Mouse (Mus musculus): ENCODE results near the gene Alkbh7.

Alkbh7 gene

DNA sequence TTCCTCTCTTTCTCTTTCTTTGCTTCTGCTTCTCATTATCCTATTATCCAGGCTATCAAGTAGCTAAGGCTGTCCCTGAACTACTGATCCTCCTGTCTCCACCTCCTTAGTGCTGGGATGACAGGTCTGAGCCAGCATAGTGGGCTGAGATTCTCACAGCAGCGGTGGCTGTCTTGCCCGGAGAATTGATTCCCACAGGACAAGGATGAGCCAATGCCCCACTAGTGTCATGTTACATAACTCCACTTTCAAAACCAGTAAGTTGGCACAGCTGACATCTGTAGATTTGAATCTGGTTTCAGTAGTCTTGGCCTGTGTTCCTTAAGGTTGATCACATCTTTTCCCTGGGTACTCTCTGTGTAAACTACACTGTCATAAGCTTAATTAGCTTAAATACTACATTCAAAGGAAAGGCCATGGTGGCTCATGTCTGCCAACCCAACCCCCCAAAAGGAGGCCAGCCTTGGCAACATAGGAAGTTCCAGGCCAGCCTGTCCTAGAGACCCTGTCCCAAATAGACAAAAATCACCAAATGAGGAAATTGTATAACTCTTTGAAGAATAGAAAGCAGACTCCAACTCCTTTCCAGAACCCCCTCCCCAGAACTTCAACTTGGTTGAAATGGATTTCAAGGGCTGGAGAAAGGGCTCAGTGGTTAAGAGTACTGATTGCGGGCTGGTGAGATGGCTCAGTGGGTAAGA, 10.9 kb upstream of the Alkbh7 start:
- no peak for DNase-seq (ENCODE audit: low read depth, low spot score)

DNA sequence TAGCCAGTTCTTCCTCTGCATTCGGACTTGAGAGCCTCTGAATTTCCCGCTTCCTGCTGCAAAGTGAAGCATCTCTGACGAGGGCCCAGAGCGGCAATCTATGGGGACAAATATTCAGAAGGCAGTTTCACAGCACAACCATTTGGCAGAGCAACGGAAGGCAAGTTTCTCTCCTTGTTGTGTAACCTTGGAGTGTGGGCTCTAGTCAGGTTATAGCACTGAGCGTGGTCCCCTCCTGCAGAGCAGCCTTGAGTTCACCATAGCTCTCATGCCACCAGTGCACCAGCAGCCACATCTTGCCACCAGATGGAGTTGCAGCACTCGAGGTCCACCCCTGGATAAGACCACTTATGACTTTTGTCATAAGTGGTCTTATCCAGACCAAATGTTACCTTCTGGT, 8.7 kb upstream of the Alkbh7 start:
- no peak for DNase-seq (ENCODE audit: low read depth, low spot score)

DNA sequence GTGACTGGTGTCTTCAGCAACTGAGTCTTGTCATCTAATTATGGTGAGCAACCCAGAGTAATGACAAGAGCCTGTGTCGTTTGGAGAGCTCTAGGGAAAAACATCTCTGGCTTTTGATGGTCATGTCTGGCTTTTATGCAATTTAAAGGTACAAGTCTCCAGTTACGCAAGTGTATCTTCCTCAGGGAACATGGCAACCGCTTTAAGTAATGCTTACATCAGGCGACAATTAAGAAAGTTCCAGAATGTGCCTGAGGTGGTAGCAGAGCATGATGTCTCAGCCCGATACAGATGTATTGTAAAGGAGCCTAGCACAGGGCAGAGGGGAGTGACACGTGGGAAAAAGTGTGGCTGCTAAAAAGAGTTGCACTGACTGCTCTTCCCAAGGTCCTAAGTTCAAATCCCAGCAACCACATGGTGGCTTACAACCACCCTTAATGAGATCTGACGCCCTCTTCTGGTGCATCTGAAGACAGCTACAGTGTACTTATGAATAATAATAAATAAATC, 8.2 kb upstream of the Alkbh7 start:
- no peak for DNase-seq (ENCODE audit: low read depth, low spot score)

DNA sequence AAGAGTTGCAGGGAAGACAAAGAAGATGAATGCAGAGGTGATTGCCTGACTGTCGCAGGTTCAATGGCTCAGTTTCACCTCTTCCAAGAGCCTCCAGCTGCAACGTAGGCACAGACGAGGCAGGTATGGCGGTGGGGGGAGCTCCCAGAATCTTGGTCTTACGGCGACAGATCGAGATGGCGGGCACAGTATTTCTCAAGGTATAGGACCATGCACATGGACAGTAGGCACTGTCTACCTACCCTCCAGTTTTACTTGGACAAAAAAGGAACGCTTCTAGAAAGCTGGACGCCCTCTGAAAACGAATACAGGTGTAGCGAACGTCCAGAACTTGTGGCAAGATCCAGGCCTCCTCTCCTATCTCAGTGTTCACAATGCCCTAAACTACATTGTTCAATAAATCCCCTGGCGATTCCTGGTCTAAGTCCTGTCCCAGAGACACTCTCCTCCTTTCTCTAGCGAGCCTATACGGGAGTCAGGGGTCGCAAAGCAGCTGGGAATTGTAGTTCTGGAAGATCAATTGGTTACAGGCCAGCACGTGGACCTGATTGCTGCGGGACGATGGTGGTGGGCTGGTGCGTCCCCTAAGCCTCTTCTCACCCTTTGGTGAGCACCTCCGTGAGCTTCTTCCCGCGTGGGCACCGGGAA, 7.5 kb upstream of the Alkbh7 start:
- DNase-seq (ENCODE audit: low read depth, low spot score): peak; percentile 75

DNA sequence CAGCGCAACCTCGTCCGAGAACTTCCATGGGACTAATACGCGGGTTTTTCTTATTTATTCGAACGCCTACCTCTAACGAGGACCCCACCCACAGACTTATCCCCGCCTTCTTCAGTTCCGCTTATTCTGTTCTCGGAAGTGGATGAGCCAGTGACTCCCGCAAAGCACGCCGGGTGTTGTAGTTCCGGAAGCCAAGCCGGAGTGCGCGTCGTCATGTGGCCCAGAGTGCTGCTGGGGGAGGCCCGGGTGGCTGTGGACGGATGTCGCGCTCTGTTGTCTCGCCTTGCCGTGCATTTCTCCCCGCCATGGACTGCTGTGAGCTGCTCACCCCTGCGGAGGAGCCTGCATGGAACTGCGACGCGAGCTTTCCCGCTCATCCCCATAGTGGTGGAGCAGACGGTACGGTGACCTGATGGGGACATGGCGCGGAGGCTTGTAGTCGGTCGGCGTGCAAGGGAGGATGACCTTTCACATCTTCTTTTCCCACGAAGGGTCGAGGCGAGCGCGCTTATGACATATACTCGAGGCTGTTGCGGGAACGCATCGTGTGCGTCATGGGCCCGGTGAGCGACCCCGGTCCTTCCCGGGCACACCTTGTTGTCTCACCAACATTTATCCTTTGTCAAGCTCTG, 6.9 kb upstream of the Alkbh7 start, which contains the start of gene Clpp:
Gene Clpp, plus strand, starts transcription at position 191 of the 632 bp plus-strand sequence.
- peak; percentile 90 for DNase-seq (ENCODE audit: low read depth, low spot score)

DNA sequence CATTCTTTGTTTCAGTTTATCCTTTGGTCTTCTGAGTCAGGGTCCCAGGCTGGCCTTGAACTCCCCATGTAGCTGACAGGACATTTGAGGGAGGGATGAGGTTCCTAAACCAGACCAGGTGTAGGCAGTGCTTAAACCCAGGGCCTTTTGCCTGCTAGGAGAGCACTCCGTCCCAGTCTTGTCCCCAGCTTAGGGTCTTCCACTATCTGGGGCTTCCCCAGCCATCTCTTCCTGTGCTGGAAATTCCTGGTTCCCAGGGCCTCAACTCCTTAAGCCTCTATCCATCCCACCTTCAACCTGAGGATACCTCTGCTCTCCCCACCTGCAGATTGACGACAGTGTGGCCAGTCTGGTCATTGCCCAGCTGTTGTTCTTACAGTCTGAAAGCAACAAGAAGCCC, 6.2 kb upstream of the Alkbh7 start:
- no peak for DNase-seq (ENCODE audit: low read depth, low spot score)

DNA sequence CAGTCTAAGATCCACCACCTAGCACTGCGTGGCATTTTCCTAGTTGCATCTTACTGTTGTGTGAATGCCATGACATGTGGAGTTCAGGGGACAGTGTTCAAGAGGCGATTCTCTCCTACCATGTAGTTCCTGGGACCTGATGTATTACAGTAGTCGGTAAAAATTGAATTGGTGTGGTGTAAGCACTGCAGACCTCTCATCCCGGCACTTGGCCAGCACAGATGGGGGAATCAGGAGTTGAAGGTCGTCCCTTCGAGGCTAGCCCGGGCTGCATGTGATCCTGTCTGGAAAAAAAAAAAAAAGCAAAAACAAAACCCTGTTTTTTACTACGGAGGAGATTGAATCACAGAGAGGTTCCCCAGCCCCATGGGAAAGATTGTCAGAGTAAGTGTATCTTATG, 2.1 kb upstream of the Alkbh7 start:
- no peak for DNase-seq (ENCODE audit: low read depth, low spot score)

DNA sequence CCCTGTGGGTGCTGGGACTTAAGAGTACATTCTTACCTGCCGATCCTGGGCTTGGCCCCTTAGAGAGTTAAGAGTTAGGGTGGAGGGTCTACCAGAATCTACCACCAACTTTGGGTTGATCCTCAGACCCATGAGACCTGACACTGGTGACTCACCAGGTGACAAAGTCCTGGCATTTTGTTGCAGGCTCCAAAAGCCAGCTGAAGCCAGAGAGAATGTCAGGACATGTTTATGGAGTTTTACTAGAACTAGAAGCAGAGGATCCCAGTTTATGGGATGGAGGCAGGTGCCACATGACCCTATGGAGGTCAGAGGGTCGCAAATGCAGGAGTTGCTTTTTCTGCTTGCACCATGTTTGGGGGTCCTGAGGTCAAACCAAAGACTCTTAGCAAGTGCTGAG, 633 bp upstream of the Alkbh7 start:
- DNase-seq (ENCODE audit: low read depth, low spot score): no peak

DNA sequence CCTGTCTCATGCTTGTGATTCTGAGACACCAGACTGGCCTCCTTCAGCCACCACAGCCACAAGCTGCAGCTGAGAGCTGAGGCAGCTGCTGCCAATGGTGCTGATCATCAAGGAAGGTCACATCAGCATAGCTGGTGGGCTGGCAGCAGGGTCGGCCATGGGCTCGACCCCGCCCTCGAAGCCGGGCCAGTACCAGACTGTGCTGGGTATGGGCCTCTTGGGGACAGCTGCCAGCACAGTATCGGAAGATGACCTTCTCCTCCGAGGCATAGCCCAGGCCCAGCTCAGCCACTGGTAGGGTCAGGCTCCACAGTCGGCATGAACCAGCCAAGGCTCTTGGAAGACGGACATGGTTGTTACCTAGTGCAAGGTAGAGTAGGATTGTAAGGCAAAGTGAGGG, 2.3 kb downstream of the Alkbh7 start:
- no peak for DNase-seq (ENCODE audit: low read depth, low spot score)

DNA sequence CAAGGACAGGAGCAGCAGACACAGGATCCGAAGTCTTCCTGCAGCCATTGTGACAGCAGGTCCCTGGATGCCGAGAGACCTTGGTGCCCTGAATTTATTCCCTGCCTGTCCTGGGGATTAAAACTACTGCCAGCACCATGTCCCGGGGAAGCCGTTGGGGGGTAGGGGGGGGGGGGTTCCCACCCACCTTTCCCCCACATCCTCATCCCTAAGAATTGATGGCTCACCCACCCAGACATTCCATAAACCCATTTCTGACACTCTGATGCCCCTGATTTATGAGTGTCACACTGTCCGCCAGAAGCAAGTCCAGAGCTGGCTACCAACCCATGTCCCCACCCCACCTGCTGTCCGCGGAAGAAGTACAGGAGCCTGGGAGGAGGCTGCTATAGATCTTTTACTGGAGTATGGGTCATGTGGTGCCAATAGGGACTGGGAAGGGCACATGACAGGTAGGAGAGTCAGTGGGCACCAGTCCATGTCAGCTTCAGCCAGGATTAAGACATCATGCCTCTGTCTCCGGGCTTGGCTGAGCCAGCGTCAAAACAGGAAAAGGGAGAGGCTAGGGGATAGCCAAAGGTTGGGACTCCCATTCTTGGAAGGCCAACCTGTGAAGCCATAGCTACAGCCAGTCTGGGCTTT, 3.0 kb downstream of the Alkbh7 start, which contains the start of gene Pspn:
Gene Pspn, minus strand, starts transcription at position 51 of the 642 bp plus-strand sequence.
- DNase-seq (ENCODE audit: low read depth, low spot score): no peak

DNA sequence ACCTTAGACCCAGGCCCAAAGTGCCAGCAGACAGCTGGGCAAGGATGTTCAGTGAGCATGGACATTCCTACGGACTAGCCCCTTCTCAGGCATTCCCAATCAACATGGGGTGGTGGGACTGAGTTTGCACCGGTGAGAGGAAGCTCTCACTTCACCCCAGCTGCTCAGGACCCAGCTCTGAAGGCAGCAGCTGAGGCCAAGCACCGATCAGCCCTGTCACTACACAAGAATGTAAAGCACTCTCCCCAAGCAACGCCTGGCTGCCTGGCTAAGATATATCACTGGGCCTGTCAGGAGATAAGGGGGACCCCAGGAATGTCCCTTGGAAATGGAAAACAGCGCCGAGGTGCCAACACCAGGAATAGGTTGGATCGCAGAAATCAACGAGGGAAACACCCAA, 4.1 kb downstream of the Alkbh7 start:
- no peak for DNase-seq (ENCODE audit: low read depth, low spot score)

DNA sequence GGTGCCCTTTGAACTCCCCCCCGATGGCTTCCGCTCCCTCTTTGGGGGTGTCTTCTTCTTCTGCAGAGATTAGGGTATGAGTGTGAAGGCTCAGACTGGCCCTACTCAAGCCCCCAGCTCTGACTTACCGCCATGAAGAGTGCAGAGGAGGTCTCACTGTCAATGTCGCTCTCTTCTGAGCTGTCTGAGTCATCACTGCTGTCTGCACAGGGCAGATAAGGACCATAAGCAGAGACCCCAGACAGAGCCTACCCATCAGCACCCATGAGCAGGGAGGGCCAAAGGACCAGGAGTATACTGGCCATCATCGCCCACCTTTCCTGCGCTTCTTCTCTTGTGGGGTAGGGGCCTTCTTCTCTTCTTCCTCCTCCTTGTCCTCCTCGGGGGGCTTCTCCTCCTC, 6.9 kb downstream of the Alkbh7 start:
- DNase-seq (ENCODE audit: low read depth, low spot score): no peak

DNA sequence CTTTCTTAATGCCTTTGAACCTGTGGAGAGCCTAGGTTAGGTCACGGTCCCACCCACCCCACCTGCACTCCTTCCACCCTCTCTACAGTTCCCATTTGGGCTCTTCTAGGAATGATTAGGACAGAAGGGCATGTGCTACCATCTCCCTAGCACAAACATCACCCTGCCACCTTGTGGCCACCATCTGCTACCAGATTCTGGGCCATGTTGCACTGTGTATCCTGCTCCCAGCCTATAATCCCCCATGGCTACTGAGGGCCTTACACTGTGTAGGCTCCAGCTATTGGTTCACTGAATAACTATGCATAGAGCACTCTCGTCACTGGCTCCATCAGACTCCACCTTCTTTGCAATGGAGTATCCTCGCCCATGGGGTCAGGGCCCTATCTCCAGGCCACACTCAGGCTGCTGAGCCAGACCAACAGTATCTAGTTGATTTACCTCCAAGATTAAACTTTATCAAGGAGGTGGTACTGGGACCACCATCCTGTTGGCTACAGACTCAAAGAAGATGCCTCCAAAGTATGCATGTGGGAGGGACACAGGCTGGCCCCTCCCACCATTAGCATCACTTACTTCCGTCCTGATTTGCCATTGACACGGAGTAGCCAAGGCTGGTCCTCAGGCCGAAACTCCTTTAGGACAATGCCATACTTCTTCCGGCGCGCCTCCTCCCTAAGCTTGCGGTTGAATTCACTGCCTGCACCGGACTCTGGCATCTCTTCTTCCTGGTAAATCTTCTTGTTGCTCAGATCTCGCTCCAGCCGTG, 10.2 kb downstream of the Alkbh7 start:
- no peak for DNase-seq (ENCODE audit: low read depth, low spot score)

DNA sequence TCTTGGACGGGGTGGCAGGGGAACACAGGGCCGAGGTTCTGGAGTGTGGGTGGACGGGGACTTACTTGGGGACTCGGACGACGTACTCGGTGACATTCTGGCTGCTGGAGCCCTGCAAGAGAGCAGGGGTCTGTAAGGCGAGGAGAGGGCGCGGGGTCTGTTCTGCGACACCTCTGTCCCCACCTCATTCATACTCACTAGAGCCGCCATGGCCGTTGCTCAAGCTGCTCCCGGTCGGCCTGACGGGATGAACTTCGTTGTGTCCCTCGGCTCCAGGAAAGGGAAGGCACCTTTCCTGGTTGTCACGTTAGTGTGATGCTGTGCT, 13.7 kb downstream of the Alkbh7 start:
- DNase-seq (ENCODE audit: low read depth, low spot score): no peak

DNA sequence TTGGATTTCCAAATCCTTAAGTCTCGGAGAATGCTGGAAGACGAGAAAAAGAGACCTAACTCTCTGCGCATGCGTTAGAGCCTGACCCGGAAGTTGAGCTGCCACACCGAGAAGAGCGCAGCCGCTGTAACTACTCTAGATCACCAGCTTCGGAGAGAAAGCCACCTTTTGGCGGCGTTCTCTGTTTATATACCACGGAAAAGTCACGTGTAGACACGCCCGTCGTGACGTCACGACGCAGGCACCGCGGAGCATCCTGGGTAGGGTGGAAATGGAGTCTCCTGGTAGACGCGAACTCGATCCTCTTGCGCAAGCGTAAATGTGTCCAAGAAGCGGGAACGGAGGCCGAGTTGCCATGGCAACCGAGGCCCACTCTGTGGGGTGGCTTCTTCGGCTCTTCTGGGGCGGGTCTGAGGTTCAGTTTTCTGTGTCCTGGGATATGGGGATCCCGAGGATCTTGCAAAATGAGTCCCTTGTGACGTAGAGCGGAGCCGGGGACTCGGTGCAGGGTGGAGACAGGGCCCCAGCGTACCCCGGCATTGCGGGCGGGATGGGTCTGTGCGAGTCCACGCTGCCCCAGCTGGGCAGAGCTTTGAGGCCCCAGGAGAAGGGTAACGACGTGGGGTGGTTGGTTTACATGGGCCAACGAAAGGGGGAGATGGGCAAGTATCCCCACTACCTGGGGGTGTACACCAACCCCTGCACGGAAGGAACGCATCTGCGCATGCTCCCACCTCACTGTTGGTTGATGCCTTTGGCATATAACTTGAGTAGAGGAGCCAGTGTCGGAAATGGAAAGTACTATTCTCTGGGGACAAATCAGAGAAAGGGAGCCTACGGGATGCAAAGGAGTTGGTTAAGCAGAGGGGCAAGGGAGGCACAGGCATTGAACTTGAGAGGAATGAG, 14.3 kb downstream of the Alkbh7 start, which contains the start of the genes Gtf2f1 and Gm17949:
Gene Gtf2f1, minus strand, starts transcription at position 53 of the 906 bp plus-strand sequence.
Gene Gm17949, plus strand, starts transcription at position 234 of the 906 bp plus-strand sequence.
- peak; percentile 99 for DNase-seq (ENCODE audit: low read depth, low spot score)

DNA sequence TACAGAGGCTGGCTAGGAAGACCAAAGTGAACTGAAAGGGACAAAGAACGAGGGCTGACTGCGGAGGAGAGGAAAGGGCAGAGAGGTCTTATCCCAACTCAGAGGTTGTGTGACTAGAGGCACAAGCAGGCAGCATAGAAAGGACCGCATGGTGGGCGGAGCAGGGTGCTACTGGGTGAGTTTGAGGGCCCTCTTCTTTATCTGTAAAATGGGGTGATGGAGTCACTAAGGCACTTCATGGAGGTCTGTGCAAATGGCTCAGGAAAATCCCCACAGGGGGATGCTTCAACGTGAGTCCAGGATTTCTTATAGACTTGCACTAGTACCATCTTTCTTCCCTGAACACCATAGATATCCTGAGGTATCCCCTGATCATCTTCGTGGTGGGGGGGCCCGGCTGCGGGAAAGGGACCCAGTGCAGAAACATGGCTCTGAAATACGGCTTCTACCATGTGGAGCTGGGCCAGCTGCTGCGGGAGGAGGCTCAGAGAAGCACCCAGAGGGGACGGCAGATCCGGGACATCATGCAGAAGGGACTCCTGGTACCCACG, 15.2 kb downstream of the Alkbh7 start:
- no peak for DNase-seq (ENCODE audit: low read depth, low spot score)

DNA sequence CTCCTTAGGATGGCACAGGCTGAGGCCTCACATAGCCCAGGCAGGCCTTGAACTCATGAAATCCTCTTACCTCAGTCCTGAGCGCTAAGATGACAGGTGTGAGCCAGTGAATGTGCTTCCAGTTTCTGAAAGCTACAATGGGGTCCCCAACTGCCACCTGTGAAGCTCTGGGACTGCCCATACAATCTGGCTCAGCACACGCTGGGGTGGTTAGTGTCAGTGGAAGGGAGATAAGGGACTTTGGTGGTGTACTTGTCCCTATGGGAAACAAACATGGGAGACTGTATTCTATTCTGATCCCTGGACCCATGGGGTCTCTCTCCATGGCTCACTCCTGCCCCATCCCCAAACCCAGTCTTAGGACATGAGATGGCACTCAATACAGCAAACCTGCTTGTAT, 22.6 kb downstream of the Alkbh7 start:
- no peak for DNase-seq (ENCODE audit: low read depth, low spot score)

DNA sequence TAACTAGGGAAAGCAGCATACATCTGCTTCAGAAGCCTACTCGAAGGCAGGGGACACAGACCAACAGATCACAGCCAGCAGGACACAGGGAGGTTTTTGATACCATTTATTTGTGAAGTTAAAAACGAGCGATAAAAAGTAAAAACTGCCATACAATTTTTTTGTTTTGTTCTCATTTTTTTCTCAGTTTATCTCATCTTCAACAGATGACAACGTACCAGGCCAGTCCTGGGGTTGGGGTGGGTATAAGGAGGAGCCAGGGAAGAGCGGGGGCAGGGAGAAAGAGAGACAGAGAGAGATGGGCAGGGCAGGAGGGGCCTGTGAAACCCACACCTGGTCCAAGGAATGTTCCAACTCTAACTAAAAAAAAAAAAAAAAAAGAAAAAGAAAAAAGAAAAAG, 23.8 kb downstream of the Alkbh7 start:
- DNase-seq (ENCODE audit: low read depth, low spot score): no peak

DNA sequence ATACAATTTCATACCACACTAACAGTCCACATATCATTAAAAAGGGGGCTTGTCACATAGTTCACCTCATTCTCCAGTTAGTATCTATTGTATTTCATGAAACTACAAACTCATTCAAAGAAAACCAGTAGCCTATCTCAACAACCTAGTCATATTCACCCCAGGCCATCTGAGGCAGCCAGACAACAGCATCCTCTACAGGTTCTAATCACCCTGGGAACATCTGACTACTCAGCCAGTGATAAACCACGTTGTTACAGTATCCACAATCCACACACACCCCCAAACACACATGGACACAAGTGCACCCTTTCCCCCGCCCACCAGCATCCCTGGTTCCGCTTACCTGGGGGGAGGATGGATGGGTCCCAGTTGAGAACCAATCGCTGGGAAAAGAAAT, 30.3 kb downstream of the Alkbh7 start:
- DNase-seq (ENCODE audit: low read depth, low spot score): no peak

DNA sequence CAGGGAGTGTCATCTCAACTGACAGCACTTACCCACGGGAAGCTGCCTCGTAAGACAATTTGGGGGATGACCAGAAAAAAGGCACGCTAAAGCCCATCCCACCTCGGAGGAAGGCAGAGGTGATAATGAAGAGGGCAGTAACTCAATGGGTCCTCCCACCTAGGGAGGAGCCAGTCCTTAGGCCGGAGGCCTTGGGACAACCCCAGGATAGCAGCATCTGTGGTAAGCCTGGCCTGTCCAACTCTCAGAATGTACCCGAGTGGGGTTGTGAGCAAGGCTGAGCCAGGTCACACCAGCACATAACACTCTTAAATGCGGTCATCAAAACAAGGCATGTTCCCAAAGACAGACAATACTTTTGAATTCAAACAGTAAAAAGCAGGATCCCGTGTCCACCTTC, 32.6 kb downstream of the Alkbh7 start:
- no peak for DNase-seq (ENCODE audit: low read depth, low spot score)

Data from retina, postnatal 7 days (tissue).